Mouse (Mus musculus): ENCODE data around the gene Ypel2. TPM values are rescaled to one million over a fixed set of nuclear protein-coding genes. Genes with fewer than 3 reads are reported as not detected.
A peak's percentile ranks its signal among the peaks of the same experiment; 100 is the strongest.

Ypel2 gene
- polyA plus RNA-seq, 1 experiment from 2014 or later: 1.4 TPM

DNA sequence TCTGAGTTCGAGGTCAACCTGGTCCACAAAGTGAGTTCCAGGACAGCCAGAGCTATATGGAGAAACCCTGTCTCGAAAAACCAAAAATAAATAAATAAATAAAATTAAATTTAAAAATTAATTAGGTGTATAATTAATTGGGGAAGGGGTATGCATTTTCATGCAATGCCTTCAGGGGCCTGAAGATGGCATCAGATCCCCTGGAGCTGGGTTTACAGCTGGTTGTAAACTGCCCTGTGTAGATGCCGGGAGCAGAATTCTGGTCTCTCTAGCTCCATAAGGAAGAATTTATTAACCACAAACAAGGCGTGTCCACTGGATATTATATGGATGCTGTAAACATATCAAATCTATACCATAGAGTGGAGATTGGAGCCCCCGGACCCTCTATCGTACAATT is 87.2 kb downstream of the Ypel2 start:
- Histone ChIP-seq H3K4me1 (peaks cover 5% of the 10 kb centered on the region; the same call in 1 of the 2 replicates), H3K27ac (no peak overlapping the region), H3K27me3 (replicated peaks) (no peaks in the 10 kb centered on the region), H3K4me3 (no peak overlapping the region), H3K4me2 (no peak overlapping the region), H3K9me3 (replicated peaks) (no peaks in the 10 kb centered on the region), H3K36me3 (no peaks in the 10 kb centered on the region), H3K9ac (no peak overlapping the region)
- ATAC-seq: no peak
- 85% methylated on average over 6 of the region's 6 CpGs for WGBS (ENCODE audit: insufficient replicate concordance)

DNA sequence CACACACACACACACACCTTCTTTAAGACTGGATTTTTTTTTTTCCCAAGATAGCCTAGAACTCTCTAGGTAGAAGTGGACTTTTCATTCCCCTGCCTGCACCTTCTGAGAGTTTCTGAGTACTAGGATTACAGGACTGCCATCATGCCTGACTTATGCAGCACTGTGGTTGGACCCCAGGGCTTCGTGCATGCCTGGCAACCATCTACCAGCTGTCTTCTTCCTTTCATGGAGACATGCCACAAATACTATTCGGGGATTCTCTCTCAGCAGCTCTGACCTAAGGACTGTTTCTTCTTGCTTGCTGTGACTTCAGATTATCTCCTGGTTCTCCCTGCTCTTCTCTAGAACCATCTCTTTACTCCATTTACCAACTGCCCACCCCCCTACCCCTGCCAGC is 88.2 kb downstream of the Ypel2 start:
- H3K27ac ChIP-seq: no peak overlapping the region
- H3K4me3 ChIP-seq: no peak overlapping the region
- no peak for ATAC-seq
- no peaks in the 10 kb centered on the region for H3K27me3 ChIP-seq (replicated peaks)
- H3K4me1 ChIP-seq: peaks cover 5% of the 10 kb centered on the region; the same call in 1 of the 2 replicates
- WGBS (ENCODE audit: insufficient replicate concordance): 73% methylated on average over 2 of the region's 2 CpGs
- H3K9ac ChIP-seq: no peak overlapping the region
- no peaks in the 10 kb centered on the region for H3K9me3 ChIP-seq (replicated peaks)
- no peaks in the 10 kb centered on the region for H3K36me3 ChIP-seq
- no peak overlapping the region for H3K4me2 ChIP-seq

DNA sequence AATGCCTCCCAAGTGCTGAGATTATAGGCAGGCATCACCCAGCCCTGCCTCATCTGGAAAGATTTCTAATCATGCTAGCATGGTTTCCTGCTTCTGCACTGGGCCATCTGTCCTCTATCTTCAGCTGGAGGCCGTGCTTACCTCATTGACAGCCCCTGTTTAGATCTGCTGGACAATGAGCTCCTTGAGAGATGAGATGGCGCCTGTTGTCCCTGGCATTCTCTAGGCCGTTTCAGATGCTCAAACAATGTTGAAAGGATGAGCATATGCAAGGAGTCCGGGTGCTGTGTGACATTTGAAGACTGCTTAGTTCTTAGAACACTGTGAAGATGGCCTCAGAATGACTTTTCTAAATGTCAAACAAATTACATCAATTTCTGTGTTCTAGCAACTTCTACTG is 88.8 kb downstream of the Ypel2 start:
- no peak overlapping the region for H3K4me2 ChIP-seq
- H3K27me3 ChIP-seq (replicated peaks): no peaks in the 10 kb centered on the region
- no peak for ATAC-seq
- 57% methylated on average over 4 of the region's 4 CpGs for WGBS (ENCODE audit: insufficient replicate concordance)
- H3K9me3 ChIP-seq (replicated peaks): no peaks in the 10 kb centered on the region
- H3K9ac ChIP-seq: no peak overlapping the region
- H3K36me3 ChIP-seq: no peaks in the 10 kb centered on the region
- peaks cover 5% of the 10 kb centered on the region; the same call in 1 of the 2 replicates for H3K4me1 ChIP-seq
- no peak overlapping the region for H3K27ac ChIP-seq
- H3K4me3 ChIP-seq: no peak overlapping the region

DNA sequence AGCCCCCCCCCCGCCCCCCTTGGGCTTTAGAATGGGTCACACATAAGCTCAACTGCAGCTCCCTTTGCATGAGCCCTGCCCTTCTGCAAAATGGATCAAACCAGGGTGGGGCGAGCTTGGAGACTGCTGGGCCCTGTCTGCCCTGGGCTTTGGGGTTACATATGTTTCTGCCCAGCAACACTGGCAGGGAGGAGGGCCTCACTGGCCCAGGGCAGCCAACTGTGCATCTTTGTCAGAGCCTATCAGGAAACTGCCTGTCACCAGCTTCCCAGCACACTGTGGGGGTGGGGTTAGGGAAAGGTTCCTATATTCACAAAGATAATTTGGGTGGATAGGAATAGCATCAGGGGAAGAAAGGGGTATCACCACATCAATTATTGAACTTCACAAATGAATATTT is 95.1 kb downstream of the Ypel2 start:
- WGBS (ENCODE audit: insufficient replicate concordance): 28% methylated on average over 2 of the region's 2 CpGs
- Histone ChIP-seq H3K27ac (no peak overlapping the region), H3K27me3 (replicated peaks) (peaks cover 4% of the 10 kb centered on the region; the same call in 1 of the 2 replicates), H3K4me2 (no peak overlapping the region), H3K9ac (no peak overlapping the region), H3K36me3 (no peaks in the 10 kb centered on the region), H3K4me3 (no peak overlapping the region), H3K4me1 (peaks cover 22% of the 10 kb centered on the region), H3K9me3 (replicated peaks) (no peaks in the 10 kb centered on the region)
- no peak for ATAC-seq

DNA sequence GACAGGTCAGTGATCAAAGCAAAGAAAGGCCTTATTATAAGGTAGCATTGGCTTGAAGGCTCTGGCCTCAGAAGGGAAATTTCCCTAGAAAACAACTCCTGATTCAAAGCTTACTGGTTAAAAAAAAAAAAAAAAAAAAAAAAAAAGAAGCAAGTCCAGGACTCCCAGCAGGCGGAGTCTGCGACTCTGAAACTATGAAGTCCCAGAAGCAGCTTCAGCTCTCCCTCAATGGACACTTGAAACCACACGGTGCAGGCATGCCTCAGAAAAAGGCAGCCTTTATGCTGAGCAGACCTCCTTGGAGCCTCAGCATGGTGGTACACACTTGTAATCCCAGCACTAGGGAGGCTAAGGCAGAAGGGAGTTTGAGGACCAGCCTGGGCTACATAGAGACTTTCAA is 97.9 kb downstream of the Ypel2 start:
- Histone ChIP-seq H3K4me3 (no peak overlapping the region), H3K27me3 (replicated peaks) (peaks cover 6% of the 10 kb centered on the region; the same call in 1 of the 2 replicates), H3K9ac (no peak overlapping the region), H3K9me3 (replicated peaks) (peaks cover 5% of the 10 kb centered on the region; the same call in 1 of the 2 replicates), H3K36me3 (no peaks in the 10 kb centered on the region), H3K27ac (no peak overlapping the region), H3K4me1 (peaks cover 22% of the 10 kb centered on the region), H3K4me2 (no peak overlapping the region)
- WGBS (ENCODE audit: insufficient replicate concordance): 70% methylated on average over 3 of the region's 3 CpGs
- no peak for ATAC-seq

DNA sequence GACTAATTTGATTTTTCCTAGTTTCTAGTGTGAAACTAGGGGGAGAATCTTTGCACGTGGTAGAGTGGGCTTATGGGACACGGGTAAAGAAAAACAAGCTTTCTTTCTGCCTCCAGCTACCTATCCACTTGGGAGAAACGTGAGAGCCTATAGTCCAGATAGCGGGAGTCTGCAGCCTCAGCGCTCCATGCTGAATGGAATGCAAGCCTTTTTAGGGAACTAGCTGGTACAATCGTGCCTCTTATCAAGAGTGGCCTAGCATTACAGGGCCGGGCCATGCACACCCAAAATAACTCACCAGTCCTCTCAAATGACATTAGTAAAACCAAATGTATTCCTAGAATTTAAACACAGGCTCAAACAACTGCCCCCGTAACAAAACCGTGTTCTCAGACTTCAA is 98.4 kb downstream of the Ypel2 start:
- Histone ChIP-seq H3K36me3 (no peaks in the 10 kb centered on the region), H3K9me3 (replicated peaks) (peaks cover 5% of the 10 kb centered on the region; the same call in 1 of the 2 replicates), H3K27ac (no peak overlapping the region), H3K4me2 (no peak overlapping the region), H3K9ac (no peak overlapping the region), H3K4me1 (peaks cover 22% of the 10 kb centered on the region), H3K27me3 (replicated peaks) (peaks cover 6% of the 10 kb centered on the region; the same call in 1 of the 2 replicates), H3K4me3 (no peak overlapping the region)
- 34% methylated on average over 9 of the region's 9 CpGs for WGBS (ENCODE audit: insufficient replicate concordance)
- ATAC-seq: no peak

DNA sequence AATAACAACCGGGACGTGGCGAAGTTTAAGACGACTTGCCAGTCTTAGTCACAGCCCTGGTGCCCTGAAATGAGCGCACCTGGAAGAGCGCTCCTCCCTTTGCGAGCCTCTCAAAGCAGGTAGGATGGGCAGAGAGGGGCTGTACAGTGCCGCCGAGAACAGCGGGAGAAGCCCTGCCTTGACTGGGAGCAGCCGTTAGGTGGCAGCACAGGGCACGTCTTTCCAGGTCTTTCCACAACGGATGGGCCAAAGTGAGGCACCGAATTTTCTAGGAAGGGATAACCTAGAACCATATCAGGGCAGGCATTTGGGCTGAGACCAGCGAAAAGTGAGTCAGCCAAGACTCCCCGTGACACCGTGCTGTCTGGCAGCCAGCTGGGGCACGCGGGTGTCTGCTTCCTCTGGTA is 99.3 kb downstream of the Ypel2 start:
- H3K4me2 ChIP-seq: peak overlapping the region; percentile 63
- peaks cover 6% of the 10 kb centered on the region; the same call in 1 of the 2 replicates for H3K27me3 ChIP-seq (replicated peaks)
- peak overlapping the region; percentile 37 for H3K4me3 ChIP-seq
- H3K4me1 ChIP-seq: peaks cover 22% of the 10 kb centered on the region
- no peaks in the 10 kb centered on the region for H3K36me3 ChIP-seq
- H3K27ac ChIP-seq: no peak overlapping the region
- ATAC-seq: no peak
- WGBS (ENCODE audit: insufficient replicate concordance): 7% methylated on average over 19 of the region's 19 CpGs
- H3K9ac ChIP-seq: no peak overlapping the region
- peaks cover 5% of the 10 kb centered on the region; the same call in 1 of the 2 replicates for H3K9me3 ChIP-seq (replicated peaks)

DNA sequence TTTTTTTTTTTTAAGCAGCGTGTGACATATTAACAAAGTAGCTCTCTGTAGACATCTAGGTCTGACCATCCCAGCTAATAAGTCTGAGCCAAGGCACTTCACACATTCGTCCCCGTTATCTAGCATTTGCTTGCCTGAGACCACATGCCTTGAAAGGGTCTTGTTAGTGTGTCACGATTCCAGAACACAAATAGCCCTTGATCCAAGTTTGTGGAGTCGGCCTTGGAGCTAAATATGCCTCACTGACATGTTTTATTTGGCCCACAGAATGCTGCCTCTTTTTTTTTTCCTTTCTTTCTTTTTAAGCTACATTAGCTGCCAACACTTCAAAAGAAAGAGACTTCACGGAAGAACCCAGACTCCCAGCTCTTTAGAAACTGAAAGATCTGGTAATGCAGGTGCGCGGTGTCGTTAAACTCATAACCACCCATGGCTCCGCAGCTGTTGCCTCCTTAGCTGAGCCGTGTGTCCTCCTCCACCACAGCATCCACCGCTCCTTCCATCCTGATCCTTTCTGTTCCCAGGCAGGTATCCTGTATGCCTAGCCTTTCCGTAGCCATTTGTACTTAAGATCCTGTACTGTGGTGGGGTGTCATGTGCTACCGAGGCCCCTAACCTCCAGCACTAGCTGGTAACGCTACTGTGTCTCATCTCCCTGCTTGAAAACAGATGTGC is 100.4 kb downstream of the Ypel2 start:
- Histone ChIP-seq H3K4me3 (no peak overlapping the region), H3K27ac (no peak overlapping the region), H3K9me3 (replicated peaks) (peaks cover 5% of the 10 kb centered on the region; the same call in 1 of the 2 replicates), H3K36me3 (no peaks in the 10 kb centered on the region), H3K4me1 (peaks cover 16% of the 10 kb centered on the region), H3K27me3 (replicated peaks) (peaks cover 6% of the 10 kb centered on the region; the same call in 1 of the 2 replicates), H3K9ac (no peak overlapping the region), H3K4me2 (no peak overlapping the region)
- no peak for ATAC-seq
- 77% methylated on average over 15 of the region's 15 CpGs for WGBS (ENCODE audit: insufficient replicate concordance)

Other genes starting within 250 kb of the Ypel2 start
- gene Cltc, start 236.1 kb downstream of the Ypel2 start, polyA plus RNA-seq (2016; fragmentation: Nextera tagmentation; extraction: Ambion mirVana): 133 and 135 TPM in 2 replicates
- 10.0 TPM in 2 replicates for gene Dhx40, start 186.0 kb downstream of the Ypel2 start, polyA plus RNA-seq (2016; fragmentation: Nextera tagmentation; extraction: Ambion mirVana)
- gene Gdpd1, start 80.4 kb upstream of the Ypel2 start, polyA plus RNA-seq (2016; fragmentation: Nextera tagmentation; extraction: Ambion mirVana): 6.2 and 6.8 TPM in 2 replicates
- gene Smg8, start 93.1 kb upstream of the Ypel2 start, polyA plus RNA-seq (2016; fragmentation: Nextera tagmentation; extraction: Ambion mirVana): 12.9 and 14.8 TPM in 2 replicates
- 6.4 and 7.1 TPM in 2 replicates for gene Prr11, start 115.0 kb upstream of the Ypel2 start, polyA plus RNA-seq (2016; fragmentation: Nextera tagmentation; extraction: Ambion mirVana)
- gene Ska2, start 115.5 kb upstream of the Ypel2 start, polyA plus RNA-seq (2016; fragmentation: Nextera tagmentation; extraction: Ambion mirVana): 32.6 and 35.9 TPM in 2 replicates
- gene Trim37, start 133.4 kb upstream of the Ypel2 start, polyA plus RNA-seq (2016; fragmentation: Nextera tagmentation; extraction: Ambion mirVana): 35.8 and 37.0 TPM in 2 replicates

All from liver, embryonic 12.5 days (tissue).